Mouse (Mus musculus): ENCODE results near the gene Smap1.
"Not testable (repeated sequence)": the region's sequence is repeated elsewhere in the genome, so short reads cannot be mapped to it uniquely, and the experiment has no call there.

The Smap1 gene

DNA sequence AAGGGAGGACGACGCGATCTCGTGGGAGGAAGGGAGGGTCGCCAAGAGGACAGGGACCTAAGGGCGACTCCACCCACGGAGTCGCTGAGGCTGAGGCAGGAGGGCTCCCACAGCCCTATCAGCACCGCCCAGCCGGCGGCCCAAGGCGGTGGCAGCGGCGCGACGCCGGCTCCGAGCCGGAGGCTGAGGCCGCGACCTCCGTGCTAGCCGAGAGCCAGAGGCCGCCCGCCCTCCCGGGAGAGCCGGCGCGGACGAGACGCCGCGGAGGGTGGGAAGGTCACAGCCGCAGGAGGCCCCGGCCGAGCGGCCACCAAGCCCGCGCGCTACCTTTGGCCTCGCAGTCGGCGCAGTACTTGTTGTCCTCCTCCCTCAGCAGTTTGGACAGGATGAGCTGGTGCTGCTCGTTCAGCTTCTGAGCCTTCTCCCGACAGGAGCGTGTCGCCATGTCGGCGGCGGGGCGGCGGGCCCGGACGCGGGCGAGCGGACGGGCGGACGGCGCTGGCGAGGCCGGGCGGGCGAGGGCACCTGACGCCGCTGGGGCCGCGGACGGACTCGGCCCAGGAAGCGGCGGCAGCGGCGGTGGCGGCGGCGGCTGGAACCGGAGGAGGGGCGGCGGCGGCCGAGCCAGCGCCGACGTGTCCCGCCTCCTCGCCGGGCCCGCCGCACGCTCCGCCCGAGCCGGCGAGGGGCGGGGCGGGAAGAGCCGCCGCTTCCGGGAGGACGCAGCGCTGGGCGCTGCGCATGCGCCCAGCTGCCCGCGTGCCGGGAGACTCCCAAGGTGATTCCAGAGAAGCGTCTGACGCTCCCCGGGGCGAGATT is at the start of gene Smap1:
TSS of gene Smap1 (minus strand) at position 607 of the 819 bp plus-strand sequence.
- peak; percentile 92 for DNase-seq (ENCODE audit: low read depth, low spot score)

DNA sequence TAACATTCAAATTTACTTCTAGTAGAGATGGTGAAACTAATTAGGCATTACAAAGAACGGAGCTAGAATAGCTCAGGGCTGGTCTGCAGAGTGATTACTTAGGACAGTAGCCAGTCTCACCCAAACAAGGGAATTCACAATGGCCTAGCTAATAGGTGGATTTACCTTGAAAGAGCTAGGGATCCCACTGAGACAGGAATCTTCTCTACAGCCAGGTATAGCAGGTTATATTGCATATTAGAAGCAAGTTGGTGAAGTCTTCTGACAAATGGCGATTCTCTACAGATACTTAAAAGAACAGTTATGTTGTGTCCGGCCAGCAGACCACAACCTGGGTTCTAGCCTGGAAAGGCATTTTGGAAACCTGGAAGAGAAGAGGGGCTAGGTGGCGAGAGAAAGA is 49.0 kb upstream of the Smap1 start:
- DNase-seq (ENCODE audit: low read depth, low spot score): not testable (repeated sequence)

DNA sequence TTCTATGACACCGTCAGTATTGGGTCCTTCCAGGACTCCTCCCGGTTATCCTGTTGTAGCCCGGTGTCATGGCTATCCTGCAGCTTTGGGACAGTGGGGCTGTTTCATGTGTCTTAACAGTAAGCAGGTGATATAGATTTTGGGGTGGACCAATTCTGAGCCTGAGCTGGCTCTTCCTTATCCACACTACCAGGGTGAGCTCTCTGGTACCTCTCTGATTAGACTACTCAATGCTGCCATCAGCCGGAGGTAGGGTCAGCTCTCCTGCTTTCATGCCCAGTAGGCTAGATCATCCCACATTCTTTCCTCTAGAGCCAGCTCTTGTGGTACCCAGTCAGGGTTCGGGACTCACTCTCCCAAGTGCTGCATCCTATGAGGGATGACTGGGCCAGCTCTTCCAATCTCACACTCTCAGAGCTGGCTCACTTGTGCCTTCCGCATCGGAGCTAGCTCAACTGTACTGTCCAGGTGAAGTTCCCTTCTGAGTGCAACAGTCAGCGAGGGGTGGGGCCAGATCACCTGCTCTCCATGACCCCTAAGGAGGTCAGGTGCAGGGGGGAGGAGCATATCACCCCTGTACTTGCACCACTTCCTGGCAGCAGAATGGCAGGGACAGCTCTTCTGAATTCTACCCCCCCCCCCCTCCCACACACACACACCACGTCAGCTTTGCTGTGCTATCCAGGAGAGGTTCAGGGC is 46.1 kb upstream of the Smap1 start:
- no peak for DNase-seq (ENCODE audit: low read depth, low spot score)

DNA sequence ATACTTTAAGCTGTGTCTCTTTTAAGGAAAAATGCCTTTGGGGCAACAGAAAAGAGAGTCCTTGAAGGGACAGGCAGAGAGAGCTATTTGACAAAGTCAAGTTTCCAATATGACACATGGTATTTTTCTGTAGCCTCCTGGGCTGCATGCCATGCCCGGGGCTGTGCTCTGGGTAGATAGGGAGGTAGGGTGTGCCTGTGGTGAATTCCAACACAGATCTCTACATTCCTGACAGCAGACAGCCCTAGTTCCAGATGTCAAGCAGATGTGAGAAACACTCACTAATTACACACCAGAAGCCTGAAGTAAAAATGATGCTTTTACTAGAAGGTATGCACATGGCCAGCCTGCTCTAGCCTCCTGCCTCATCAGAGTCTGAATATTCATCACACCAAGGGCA is 44.1 kb upstream of the Smap1 start:
- peak; percentile 23 for DNase-seq (ENCODE audit: low read depth, low spot score)

DNA sequence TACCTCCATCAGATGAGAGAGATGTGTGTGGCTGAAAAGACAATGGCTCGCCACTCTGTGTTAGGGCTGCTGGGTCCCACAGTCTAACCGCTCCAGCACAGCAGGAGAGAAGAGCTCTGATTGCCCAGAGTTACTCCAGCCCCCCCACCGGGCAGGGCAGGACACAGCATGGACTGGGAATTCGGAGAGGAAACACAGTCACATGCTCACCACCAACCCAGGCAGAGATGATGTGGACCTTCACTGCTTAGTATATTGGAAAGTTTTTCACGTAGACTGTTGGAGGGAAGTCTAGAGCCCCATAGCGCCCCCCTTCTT is 37.3 kb upstream of the Smap1 start:
- peak; percentile 11 for DNase-seq (ENCODE audit: low read depth, low spot score)

DNA sequence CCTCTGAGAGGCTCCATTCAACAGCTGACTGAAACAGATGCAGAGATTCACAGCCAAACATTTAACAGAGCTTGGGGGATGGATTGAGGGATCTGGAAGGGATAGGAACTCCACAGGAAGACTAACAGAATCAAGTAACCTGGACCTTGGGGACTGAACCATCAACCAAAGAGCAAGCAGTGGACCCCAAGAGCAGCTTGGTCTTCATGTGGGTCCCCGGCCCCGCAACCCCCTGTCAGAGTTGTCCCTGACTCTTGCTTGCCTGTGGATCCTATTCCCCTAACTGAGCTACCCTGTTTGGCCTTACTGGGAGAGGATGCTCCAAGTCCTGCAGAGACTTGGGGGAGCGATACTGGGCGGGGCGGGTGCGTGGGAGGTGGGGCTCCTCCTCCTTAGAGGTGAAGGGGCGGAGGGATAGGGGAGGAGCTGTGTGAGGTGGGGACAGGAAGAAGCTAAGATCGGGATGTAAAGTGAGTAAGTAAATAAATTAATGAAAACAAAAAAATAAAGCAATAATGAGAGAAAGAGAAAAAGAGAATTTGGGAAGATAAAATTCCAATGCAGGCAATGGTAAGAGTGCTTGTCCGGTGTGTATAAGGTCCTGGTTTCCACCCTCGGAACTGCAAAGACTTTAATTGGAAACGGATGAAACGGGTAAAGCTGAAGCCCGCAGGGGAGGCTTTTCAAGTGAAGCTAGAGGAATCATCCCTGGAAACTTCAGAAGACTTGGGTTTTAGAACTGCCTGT is 36.7 kb upstream of the Smap1 start:
- peak; percentile 22 for DNase-seq (ENCODE audit: low read depth, low spot score)

DNA sequence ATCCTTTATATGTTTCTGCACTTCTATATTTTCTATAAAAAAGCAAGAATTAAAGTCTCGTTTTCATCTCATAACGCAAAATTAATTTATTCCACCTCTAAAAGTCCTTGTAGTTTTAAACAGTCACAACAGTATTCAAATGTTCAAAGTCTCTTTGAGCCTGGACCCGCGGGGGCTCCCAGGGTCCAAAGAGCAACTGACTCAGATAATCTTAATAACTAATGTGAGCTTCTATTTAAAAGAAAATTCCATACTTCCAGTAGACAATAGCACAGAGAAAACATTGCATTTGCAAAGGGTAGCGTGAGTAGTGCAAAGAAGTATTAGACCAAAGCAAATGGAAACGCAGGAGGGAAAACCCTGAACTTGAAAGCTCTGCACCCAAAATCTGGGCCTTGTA is 36.0 kb upstream of the Smap1 start:
- DNase-seq (ENCODE audit: low read depth, low spot score): no peak

DNA sequence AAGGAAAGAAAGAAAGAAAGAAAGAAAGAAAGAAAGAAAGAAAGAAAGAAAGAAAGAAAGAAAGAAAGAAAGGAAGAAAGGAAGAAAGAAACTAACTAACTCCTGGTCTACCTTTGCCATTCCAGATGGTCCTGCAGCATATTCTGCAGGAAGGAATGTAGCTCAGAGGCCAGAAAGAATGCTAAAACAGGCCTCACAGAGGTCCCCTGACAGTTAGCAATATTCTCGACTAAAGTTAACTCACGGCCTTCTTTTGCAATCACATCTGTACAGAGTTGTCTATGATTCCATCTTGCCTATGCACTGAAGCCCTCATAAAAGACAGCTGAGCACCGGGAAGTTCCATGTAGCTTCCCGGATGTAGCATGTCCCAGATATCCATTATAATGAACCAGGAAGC is 33.4 kb upstream of the Smap1 start:
- no peak for DNase-seq (ENCODE audit: low read depth, low spot score)

DNA sequence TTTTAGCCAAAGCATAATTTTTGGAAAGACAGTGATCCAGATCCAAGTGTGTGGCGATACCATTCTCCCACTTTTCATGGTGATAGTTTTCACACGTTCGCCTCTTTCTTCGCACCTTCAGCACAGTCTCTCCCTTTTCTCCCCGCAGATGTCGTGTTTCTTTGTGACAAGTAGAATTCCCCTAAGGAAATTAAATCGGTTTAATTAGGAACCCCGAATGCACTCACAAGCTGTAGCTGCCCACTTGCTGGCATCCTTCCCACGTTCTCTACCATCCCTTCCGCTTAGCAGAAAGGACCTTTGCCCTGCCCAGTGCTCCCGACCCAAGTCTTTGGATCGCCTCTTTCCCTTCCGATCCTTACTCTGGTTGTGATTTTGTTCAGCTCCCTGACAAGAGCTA is 31.8 kb upstream of the Smap1 start:
- DNase-seq (ENCODE audit: low read depth, low spot score): no peak

DNA sequence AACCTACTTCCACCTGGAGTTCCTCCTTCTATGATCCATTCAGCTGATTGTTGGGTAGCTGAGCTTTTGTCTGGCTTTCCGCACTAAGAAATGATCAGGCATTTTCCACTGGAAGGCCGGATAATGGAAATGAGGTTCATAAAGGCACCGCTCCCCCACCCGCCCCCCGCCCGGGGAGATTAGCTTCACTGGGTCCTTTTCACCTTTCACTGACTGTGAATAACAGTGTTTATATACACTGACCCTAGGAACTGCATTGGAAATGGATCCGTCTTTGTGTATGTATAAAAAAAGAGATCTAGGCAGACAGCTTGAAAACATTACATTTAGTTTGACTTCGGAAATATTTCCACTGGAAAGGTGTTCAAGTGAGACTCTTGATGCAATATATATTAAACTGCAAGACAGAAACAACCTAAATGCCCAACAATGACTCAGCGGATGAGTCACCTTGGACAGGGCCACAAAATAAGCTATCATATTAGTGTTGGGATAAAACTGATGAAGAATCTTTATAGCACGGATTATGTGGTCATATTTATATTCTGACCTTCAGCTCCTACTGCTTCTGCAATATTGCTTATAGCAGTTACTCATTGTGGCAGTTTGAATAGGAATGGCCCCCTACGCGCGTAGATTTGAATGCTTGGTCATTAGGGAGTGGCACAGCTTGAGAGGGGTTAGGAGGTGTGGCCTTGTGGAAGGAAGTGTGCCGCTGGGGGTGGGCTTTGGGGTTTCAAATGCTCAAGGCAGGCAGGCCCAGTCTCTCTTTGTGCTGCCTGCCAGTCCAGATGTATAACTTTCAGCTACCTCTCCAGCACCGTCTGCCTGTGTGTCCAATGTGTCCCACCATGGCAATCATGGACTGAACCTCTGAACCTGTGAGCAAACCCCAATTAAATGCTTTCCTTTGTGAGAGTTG is 26.9 kb upstream of the Smap1 start:
- DNase-seq (ENCODE audit: low read depth, low spot score): no peak

DNA sequence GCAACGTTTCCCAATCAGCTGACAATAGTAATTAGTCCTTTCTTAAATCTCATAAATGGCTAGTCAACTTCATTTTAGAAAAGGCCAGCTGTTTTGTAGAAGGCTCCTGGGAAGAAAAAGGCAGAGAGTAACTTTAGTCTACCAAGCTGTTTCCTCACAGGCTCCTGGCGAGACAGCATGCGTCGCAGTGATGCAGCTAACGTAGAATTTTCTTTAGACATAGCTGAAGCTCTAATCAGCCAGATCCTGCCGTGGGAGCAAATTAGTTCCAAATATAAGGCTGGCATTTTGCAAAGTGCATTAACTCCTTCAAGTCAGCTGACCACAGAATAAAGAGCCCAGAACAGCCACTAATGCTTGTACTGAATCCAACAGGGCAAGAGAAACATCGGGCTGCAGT is 26.2 kb upstream of the Smap1 start:
- DNase-seq (ENCODE audit: low read depth, low spot score): no peak

DNA sequence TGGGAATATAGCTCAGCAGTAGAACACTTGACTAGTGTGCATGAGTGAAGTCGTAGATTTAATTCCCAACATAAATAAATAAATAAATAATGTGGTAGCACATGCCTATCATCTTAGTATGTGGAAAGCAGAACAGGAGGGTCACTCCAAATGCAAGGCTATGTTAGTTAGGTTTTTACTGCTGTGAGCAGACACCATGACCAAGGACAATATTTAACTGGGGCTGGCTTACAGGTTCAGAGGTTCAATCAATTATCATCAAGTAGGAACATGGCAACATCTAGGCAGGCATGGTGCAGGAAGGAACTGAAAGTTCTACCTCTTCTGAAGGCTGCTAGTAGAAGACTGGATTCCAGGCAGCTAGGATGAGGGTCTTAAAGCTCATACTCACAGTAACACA is 22.0 kb upstream of the Smap1 start:
- no peak for DNase-seq (ENCODE audit: low read depth, low spot score)

DNA sequence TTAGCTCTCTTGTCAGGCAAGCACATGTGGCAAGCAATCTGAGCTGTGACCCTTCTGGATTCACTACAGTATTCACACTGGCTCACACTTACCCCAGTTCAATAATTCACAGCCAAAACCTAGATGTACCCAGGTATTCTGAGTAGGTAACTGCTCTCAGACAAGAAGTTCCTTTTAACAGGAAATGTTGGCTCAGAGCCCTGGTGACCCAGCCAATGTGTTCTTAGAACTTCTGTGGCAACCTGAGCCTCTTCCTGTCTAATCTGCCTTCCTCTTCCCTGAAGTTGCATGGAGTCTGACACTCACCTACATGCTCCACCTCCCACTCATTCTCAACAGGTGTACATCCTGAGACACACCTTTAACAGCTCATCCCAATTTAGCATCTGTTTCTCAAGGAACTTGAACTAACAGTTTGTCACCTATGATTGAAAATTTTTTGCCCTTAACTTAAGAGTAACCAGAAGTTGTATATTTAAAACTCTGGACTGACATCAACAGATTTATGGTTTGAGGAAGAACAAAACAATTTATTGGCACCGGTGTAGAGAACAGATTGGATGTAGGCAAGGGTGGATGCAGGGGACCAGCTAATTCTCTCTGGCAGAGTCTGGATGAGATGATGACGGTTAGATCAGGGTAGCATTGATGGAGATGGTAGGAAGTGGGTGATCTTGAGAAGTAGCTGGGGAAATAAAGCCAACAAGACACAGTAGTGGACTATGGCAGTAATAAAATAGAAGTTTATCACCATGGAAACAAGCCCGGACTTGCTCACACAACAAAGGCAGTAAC is 21.2 kb upstream of the Smap1 start:
- no peak for DNase-seq (ENCODE audit: low read depth, low spot score)

DNA sequence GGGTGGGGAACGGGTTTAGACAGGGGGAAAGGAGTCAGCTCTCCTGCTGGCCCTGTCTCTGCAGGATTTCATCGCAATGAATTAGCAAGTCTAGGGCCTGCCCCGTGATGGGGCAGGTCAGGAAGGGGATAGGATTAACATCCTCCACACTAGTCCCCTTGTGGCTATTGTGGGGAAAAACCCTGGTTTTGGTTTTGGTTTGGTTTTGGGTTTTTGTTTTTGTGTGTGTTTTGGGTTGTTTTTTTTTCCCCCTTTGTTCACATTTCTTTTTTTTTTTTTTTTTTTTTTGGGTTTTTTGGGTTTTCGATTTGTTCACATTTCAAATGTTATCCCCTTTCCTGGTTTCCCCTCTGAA is 13.3 kb upstream of the Smap1 start:
- DNase-seq (ENCODE audit: low read depth, low spot score): no peak

DNA sequence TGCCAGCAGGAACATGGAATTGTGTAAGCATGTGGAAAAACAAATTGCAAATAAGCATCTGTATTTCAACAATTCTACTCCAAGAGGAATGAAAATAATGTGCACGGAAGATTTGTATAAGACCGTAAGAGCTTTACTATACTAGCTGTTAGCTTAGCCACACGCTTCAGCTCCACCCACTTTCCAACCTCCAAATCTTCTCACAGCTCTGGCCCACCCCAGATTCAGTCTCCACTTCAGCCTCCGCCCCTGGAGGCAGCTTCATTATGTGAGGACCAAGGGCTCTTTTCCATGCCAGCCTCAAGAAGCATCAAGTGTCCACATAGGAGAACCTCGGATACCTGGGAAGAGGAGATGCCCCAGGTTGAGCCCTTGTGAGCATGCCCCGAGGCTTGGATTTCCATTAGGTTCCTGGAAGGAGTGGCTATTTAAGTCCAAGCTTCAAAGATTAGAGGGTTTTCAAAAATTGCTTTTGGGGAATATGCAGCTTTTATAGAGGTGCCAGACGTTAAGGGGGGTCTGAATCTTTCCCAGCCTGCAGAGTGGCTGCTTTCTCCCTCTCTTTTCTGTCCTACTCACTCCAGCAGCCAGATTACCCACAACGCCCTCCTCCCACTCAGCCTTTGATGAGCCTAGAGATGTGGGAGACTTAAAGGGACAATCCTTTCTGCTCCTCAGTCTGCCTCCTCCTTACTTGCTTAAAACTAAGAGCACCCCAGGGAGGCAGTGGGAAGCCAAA is 12.7 kb upstream of the Smap1 start:
- no peak for DNase-seq (ENCODE audit: low read depth, low spot score)

DNA sequence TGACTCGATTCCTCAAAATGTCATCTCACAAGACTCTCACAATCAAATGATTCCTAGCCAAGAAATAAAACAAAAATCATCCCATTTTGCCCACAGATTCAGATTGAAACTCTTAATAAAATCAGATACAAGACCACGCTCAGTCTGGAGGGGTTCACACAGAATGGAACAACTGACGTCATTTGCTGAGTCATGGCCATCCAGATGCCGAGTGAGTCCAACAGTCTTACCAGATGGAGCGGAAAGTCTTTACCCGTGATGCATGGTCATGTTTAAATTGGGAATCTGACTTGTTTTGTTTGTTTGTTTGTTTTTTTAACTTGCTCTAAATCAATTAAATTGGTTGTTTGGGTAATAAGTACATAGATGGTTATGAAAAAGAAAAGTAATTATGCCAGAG is 7.3 kb upstream of the Smap1 start:
- DNase-seq (ENCODE audit: low read depth, low spot score): no peak

DNA sequence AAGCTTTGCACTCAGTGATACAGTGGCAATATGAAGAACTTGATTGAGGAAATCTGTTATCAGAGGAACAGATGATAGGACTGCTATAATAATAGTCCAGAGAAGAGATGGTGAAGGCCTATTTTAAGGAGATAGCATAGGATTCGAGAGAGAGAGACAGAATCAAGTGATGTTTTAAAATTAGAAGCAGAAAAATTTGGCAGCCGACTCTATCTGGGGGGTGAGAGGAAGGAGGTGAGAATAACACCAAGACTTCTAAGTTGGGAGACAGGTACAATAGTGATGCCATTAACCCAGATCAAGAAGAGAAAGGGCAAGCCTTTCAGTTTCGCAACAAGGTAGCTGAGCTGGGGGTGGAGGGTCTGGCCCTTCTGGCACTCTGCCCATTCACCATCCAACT is 6.3 kb upstream of the Smap1 start:
- DNase-seq (ENCODE audit: low read depth, low spot score): no peak

DNA sequence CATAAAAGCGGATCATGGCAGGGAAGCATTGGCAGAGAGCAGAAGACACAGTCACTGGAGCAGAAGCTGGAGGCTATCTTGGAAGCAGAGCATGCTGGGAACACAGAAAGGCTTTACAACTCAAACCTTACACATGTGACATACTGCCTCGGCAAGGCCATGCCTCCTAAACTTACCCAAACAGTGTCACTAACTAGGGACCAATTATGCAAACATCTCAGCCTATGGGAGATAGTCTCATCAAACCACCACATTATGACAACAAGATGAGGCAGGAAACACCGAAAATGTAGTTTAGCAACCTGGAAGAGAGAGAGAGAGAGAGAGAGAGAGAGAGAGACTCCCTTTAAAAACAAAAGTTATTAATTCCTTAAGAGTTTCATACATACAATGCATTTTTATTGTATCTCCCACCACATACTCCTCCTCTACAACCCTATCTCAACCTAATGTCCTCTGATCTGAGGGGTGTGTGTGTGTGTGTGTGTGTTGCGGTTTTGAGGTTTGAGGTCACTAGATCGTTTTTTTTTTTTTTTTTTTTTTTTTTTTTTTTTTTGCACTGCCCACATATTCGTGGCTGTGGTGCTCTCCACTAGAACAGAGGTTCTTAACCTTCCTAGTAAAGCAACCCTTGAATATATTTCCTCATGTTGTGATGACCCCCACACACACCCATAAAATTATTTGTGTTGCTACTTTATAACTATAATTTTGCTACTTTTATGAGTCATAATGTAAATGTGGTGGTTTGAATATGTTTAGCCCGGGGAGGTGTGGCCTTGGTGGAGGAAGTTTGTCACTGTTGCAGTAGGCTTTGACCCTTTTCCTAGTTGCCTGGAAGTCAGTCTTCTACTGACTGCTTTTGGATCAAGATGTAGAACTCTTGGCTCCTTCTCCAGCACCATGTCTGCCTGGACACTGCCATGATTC is 1.9 kb upstream of the Smap1 start:
- DNase-seq (ENCODE audit: low read depth, low spot score): no peak

DNA sequence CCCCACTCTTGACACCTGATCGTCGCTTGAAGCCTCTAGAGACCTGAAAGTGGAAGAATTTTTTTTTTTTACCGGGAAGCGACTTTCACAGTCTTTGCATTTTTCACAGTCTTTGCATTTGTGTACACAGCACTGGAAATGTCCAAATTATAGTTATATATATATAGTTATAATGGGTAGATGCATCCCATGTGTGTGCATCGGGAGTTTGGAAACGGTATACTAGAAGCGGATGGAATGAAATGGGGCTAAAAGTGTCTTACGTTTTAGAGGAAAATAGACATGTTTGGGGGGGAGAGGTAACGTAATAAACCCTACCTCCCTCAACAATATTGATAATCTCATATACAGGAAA is 390 bp upstream of the Smap1 start:
- DNase-seq (ENCODE audit: low read depth, low spot score): no peak
